Mouse (Mus musculus) liver, embryonic 14.5 days (tissue): ENCODE data around the gene B3galt4.
A peak's percentile ranks its signal among the peaks of the same experiment; 100 is the strongest.

Experiments used
- CTCF ChIP-seq: IDR thresholded peaks from 2 replicates; pipeline ENCODE4 v1.5.1; 2016; ENCODE audit warnings: antibody characterized with exemption, low read depth, control low read depth
- EP300 ChIP-seq: IDR thresholded peaks from 2 replicates; pipeline ENCODE4 v1.6.1; 2016; ENCODE audit warnings: antibody characterized with exemption, low read depth

GRCm38 (mm10) chr17:33954646-33955554 is 3.6 kb upstream of the B3galt4 start:
- TF ChIP-seq CTCF = no peak
- TF ChIP-seq EP300 = peak; percentile 25; the same call in 1 of the 2 replicates
